Mouse (Mus musculus) frontal cortex, postnatal 25 days (tissue): ENCODE results near the gene Gtf2i.

Source experiments
- DNase-seq, 2 experiments: peaks; one replicate each; pipeline ENCODE4 v3.0.0; 2022; ENCODE audit warnings: low spot score in 2 of 2

Gtf2i gene

DNA sequence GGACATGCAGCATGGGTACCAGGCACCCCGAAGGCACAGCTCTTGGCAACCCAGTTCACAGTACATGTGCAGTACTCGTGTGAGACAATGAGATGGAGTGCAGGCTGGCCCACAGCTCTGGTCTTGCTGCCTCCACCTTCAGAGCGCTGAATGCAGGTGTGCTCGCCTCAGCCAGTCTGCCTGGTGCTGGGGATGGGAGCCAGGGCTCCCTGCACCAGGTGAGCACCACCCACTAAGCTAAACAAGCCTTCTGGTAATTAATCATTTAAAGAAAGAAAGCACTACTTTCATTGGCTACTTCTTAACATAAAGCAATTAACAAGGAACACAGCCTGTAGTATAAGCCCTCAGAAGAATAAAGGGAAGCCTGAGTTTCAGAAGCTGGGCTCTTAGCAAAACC is 37.5 kb downstream of the Gtf2i start:
- DNase-seq: no peak

DNA sequence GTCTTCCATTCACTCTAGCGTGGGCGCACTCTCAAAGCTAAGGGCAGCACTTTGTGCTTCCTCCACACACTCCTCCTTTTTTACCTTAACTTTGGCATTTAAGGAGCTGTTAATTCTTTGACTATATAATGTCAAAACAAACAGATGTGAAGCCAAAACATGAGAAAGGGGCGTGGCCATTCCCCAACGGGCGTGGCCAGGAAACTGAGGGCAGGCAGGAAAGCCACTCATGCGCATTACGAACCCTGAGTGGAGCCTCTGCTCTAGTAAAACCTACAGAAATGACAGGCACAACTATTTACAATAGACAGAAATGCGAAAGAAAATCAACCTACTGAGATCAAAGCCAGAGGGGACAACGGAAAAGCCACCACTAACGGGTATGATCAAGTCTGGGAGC is 39.0 kb downstream of the Gtf2i start:
- DNase-seq: no peak

DNA sequence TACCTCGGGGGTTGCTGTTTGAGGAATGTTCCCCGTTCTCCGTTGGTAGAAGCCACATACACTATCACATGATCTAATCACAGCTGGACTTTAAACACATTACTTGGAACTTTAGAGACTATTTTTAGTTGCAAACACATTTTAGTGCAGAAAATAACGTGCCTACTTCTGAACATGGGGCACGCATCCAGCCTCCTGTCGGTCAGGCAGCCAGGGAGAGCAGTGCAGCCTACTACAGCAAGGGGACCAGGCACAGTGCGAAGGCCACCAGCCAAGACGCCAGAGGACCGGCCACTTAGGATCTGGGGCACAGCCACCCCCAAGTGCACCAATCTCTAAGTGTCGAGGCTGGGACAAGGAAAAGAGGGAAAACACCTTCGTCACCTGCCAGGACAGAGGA is 39.5 kb downstream of the Gtf2i start:
- DNase-seq: no peak

DNA sequence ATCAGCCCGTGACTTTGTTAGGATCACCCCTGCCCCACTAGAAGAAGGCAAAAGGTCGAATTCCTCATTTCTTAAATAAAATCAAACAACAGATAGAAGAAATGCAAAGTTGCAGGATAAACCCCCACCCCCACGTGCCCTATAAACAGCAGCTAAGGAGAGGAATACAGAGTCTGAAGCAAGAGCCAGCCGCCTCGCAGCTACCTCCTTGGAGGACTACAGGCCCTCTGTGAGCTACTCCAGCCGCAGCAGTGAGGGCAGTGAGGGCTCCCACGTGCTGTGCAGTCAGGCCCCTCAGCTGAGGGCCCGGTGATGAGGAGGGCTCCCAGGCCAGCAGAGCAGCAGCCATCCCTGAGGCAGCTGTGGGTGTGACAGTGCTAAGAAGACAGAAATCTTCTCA is 40.8 kb downstream of the Gtf2i start:
- no peak for DNase-seq

DNA sequence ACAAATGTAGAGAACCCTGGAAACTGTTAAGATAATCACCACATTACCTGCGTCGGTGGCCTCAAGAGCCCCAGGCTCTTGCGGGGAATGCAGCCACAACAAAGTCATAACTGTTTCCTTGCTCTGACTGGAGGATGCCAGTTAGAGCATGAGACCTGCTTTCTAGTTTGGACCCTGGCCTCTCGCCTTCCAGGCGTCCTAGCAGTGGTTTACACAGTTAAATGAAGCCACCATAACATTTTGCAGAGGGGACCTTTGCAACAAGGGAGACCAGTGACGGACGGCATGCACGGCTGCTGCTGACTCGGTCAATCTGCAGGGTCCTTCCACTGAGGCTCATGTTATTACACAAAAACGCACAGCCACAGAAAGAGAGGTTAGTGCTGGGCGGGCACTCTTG is 41.8 kb downstream of the Gtf2i start:
- no peak for DNase-seq

DNA sequence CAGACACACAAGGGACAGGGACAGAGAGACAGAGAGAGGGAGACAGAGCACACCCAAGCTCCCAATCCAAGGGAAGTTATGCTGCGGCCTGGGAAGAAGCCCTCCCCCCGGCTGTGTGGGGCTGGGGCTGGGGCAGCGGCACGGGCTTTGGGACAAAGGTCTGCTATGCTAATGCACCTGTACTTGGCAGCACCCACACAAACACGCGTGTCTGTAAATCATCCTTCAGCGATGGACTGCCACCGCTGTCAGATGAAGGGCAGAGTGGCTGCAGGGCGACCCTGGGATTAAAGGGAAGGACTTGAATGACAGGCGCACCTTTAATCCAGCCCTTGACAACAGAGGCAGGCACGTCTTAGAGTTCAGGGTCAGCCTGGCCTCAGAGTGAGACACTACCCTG is 43.1 kb downstream of the Gtf2i start:
- no peak for DNase-seq

DNA sequence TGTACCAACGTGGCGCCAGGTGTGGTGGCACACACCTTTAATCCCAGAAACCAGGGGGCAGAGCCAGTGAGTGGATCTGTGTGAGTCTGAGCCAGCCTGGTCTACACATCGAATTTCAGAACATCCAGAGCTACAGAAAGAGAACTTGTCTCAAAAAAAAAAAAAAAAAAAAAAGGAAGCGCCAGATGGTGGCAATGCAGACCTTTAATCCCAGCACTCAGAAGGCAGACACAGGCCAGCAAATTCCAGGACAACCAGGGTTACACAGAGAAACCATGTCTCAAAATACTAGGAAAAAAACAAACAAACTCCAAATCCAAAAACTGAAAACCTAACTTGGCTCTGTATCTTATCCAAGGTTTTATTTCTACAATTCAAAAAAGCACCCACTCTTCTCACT is 44.0 kb downstream of the Gtf2i start:
- DNase-seq: no peak

DNA sequence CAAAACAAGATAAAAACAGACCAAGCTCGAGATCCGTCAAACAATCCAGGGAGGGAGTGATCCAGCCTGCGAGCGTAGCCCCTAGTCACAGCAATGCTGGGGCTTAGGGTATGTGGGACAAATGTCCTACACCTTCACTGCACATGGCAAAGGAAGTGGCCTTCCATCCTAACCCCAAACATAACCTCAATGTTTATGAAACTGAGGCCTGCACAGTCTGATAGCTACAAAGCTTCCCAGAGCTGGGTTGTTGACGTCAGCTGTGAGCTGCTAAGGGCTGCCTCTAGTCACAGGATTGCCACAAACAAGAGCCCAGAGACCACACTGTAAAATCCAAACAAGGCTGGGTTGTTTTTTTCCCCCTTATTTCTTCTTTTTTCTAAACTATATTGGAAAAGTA is 44.8 kb downstream of the Gtf2i start:
- DNase-seq: no peak

DNA sequence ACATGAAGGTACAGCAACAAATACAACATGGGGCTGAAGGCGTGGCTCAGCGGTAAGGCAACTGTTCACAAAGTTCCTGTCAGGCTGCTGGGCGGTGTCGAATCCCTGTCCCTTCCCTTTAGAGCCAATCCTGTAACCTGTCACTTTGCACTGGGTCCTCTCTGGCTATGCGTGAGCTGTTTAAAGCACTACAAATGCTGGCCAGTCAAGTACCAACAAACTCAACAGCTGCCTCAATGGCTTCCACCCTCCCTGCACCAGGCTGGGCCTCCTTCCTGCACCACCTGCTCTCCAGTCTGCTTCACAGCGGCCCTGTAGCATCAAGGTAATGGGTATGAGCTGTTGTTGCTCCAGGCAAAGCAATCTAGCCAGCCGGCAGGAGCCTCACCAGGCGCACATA is 45.8 kb downstream of the Gtf2i start:
- no peak for DNase-seq

DNA sequence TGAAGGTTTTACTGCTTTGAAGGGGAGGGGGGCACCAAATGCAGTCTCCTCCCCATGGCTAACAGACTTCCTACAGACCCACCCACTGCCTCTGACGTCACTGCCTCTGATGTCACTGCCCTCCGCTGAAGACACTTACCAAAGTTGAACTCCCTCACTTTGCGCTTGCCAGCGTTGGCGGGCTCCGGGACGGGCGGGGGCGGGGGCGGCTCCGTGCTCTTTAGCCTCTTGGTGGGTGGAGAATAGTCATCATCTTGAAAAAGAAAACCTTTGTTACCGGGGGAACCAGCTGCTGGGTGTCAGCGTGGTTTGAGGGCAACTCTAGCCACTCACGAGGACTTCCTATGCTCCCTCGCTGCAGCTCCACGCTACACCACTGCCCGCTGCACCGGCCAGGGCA is 48.2 kb downstream of the Gtf2i start:
- no peak for DNase-seq

DNA sequence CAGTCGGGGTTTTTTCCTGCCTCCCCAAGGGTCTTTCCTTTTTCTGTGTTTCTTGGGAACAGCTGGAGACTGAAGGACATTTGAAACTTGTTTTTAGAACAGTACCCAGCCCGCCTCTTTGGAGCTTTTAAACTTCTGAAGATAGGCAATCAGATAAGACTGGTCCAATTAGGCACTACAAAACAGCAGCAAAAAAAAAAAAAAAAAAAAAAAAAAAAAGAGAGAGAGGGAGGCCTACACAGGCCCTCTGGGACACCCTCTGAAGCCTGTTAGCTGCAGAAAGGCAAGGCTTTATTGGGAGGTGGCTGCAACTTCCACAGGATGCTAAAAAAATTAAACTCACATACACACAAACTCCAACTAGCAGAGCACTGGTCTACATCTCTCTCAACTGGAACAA is 48.7 kb downstream of the Gtf2i start:
- DNase-seq: no peak

DNA sequence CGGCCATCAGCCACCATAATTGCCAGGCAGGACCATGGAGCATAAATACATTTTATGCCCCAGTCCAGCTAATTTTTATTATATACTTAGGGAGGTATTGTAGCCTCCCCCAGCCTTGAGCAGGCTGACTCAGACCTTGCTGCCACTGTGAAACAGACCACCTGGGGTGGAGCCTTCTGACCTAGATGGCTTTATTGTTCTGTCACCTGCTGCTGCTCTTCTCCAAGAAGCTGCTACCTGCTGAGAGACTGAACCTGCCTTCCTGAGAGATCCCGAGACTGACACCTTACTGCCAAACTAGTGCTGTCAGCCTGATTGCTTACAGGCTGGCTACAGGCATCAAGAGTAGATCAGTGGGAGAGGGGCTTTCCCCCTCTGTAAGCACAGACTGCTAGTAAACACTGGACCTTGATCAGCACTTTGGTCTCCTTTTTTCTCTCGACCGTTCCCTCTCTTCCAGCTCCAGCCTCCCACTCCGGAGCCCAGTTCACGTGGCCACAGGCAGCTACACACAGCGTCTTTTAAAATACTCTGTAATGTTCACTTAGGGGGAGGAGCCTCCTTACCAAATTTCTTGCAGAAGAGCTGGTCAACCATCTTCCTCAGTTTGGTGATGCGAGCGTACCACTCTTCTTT is 54.4 kb downstream of the Gtf2i start:
- no peak for DNase-seq

DNA sequence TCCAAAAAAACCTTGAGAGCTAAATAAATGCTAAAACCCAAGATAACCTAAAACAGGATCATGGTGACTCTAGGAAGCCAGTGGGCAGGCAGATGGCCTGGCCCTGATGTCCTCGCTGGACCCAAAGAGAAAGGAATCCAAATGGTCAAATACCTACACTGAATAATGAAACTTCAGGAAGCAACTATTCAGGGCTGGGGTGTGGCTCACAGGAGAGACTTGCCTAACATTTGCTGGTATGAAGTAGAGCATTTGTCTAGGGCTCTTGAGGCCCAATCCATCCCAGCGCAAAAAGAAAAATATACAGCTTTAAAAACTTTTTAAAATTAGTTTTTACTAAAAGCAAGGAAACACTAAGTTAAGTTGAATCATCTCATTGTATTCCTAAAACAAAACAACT is 55.6 kb downstream of the Gtf2i start:
- DNase-seq: no peak

DNA sequence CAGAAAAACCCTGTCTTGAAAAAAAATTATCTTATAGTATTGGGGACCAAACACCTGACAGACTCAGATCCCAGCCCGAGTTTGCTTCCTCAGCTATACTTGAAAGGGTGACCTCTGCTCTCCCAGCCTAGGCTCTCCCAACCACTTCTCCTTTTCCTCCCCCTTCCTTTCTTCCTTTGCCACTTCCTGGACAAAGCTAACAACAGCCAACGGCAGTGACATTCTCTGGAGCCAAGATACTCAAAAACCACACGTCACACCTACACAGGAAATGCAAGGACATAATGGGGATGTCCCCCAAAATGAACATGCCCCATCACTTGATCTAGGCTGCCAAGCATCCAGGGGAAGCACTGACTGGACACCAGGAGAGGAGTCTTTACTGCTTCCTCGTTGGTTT is 56.2 kb downstream of the Gtf2i start:
- no peak for DNase-seq

DNA sequence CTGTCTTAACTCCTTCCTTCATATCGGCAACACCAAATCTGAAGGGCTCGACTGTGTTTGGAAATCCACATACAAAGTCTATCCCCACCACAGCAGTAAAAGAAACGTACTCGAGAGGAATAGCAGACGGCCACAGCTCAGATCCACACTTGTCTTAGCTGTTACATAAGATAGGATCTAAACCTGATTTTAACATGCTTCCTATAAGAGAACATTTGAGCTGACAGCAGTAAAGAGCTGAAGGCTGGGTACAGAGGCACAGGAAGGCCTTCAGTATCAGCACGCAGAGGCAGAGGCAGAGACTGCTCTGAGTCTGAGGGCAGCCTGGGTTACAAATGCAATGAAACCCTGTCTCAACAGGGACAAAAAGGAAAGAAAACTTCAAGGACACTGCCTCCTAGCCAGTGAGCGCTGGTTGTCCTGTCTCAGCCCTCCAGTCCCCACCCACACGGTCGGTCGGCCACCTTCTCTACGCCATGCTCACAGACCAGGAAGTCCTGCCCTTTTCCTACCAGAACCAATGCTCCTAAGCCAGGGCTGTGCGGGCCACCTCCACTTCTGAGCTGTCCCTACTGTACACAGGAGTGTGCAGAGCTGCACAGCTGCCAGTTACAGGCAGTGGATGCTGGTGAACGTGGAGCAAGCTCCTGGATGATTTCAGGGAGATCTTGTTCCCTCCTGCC is 57.1 kb downstream of the Gtf2i start:
- DNase-seq: no peak

DNA sequence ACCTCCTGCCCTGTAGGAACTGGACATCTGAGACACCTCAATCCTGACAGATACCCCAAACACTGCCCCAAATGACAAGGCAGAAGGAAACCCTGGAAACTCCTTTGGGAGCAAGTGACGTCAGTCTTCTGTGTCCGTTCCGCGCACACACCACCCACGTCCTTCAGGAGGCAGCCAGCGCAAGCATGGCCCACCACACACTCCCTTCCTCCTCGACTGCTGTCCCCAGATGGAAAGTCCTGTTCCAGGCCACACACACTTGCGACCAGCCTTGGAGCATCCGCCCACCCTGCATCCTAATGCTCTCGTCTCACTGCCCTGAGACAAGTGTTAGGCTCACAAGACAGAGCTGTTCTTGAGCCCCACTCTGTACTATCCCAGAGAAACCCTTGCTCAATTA is 59.3 kb downstream of the Gtf2i start:
- no peak for DNase-seq

DNA sequence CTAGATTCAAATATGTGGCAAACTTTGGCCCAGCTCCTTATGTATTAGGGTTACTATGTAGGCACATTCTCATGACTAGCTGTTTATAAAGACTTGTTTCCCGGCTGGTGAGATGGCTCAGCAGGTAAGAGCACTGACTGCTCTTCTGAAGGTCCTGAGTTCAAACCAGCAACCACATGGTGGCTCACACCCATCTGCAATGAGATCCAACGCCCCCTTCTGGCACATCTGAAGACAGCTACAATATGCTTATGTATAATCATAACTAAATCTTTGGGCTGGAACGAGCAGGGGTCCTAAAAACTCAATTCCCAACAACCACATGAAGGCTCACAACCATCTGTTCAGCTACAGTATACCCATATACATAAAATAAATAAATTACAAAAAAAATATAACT is 60.8 kb downstream of the Gtf2i start:
- DNase-seq: no peak

DNA sequence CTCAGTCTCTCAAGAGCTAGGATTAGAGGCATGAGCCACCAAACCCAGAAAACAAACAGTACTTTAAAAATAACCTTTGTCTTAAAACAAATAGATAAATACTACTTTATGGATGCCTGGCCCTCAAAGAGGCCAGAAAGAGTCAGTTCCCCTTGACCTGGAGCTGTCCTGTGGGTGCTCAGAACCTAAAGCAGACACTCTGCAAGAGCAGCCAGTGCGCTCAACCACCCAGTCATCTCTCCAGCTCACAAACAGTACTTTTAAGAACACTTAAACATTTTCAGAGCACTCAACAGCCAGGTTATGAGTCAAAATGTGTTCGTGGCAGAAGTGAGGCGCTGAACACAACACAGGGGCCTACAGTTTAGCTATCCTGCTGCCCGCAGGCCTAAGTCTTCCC is 63.5 kb downstream of the Gtf2i start:
- DNase-seq: no peak

DNA sequence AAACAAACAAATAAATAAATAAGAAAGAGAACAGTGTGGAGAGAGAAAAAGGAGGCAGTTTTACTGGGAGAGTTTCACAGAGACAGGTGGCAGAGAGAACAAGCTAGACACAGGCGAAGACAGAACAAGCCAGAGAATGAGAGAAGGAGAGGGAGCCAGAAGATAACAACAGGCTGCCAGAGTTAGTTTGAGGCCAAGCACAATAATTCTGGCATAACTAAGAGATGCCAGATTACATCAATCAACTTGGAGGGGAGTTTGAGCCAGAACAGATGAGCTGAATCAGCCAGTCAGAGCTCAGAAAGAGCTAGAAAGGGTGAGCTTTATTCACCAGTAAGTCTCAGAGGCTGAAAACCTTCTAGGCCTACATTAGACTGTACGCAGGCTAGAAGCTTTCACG is 64.0 kb downstream of the Gtf2i start:
- no peak for DNase-seq

DNA sequence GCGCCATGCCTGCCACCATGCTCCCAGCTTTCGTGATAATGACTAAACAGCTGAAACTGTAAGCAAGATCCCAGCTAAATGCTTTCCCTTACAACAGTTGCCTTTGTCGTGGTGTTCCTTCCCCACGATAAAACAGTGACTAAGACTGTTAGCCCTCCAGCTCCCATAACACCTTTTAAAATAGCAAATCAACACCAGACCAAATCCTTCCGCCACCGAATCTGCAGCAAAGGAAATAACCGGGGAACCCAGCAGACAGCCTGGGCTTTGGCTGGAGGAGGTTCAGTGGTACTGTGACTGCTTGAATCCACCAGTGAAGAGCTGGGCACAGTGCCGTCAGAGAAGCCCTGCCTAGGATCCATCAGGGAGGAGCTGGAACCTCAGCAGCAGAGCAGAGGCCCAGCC is 65.3 kb downstream of the Gtf2i start:
- DNase-seq: no peak

DNA sequence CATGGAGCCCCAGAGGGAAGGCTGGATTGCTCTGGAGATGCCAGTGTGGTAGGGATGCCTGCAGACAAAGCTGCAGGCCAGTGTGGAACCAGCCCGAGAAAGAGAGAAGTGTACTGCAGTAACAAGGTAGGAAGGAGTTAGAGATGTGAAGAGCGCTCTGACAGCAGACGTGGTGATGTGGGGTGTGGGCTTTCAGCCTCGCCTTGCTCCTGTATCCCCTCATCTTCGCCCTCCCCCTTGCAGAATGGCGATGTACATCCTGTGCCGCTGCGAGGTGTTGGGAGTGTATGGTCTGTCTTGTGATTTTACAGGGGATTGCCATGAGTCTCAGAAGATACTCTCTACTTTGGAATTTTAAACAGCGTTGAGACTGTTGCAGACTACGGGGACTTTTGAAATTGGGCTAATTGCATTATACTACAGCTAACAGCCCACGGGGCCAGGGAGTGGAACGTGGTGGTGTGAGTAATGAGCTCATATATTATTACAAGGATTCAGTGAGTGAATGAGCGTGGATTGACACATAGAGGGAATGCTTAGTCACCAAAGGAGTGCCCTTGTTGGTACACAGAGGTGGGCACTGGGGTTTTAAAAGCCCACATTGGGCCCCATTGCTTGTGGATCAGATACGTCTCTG is 65.8 kb downstream of the Gtf2i start:
- DNase-seq: no peak

DNA sequence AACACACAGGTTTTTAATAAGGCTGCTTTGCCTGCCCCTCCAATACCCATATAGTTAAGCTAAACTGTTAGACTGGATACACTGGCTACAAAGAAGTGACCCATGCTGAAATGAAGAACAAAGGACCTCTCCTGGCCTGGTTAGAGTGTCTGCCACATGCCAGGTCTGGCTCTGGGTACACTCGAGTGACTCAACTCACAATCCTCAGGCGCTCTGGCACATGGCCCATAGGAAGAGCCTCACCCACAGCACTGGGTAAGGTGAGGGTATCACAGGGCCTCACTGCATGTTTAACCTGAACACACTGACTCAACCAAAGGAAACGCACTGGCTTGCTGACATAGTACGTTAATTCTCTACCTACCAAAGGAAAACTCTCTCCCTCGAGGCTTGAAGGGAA is 68.4 kb downstream of the Gtf2i start:
- DNase-seq: no peak

DNA sequence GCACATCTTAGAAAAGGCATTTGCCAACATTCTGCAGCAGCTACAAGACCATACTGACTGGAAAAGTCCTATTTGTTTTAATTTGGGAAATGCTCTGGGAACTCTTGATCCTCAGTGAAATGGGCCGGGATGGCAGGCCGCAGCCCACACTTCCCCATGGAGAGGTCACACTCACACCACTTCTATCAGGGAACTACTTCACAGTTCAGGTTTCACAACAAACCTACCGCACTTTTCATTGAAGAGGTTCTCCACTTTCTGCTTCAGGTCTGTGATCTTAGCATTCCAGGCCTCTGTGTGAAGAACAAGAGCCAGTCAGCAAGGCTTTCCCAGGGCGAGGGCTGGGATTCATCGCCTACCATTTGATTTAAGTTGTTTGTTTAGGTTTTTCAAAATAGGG is 69.7 kb downstream of the Gtf2i start:
- no peak for DNase-seq
